10 mouse cellular contexts compared by ENCODE assay signal in the genomic region with DNA sequence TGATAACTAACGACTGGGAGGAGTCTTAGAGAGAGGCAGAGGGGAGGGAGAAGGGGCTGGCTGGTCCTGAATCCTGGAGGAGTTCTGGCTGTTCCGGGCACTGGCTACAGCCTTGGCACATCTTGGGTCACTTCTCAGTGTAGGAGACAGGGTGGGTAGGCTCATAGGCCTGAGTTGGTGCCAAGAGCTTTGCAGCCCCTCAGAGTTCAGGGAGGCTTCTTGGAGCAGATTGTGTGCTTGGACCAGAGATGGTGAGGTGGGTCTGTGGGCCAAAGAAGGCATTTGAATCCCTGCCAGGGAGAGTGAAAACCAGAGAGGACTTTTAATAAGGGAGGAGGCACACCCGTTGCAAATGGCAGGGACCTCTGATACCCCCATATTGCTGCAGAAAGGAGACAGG. TPM values are rescaled to one million over a fixed set of nuclear protein-coding genes. Genes with fewer than 3 reads are reported as not detected.
A peak's percentile ranks its signal among the peaks of the same experiment; 100 is the strongest.
DNase-seq lines count a peak whose midpoint lies in the region; ATAC-seq and TF ChIP-seq lines count a peak whose summit lies in the region.
"Had no signal": no experiment of that assay in that cellular context is flagged by ENCODE, and none has a peak within 500 bp of the region (broad histone marks: within the 10 kb centered on the region; RNA-seq: fewer than 3 reads in every experiment).

No protein-coding gene starts in this region.

- H3K9me3 ChIP-seq in heart, embryonic 10.5 days, result no peaks in the 10 kb centered on the region
- H3K9me3 ChIP-seq in embryonic facial prominence, embryonic 11.5 days (replicated peaks; ENCODE audit: control insufficient read depth, low read length), result no peaks in the 10 kb centered on the region
- 0 out of 2 replicates have a peak, but pooled peaks cover 3% of the 10 kb centered on the region for H3K9me3 ChIP-seq in heart, postnatal 0 days (replicated peaks; ENCODE audit: control insufficient read depth, low read length)
- H3K9me3 ChIP-seq in midbrain, embryonic 14.5 days (ENCODE audit: control insufficient read depth, low read length), result no peaks in the 10 kb centered on the region
- H3K9me3 ChIP-seq: liver, embryonic 15.5 days had no signal

- H3K27ac ChIP-seq in heart, embryonic 10.5 days, result peak overlapping the region; percentile 95
- peak overlapping the region; percentile 80 for H3K27ac ChIP-seq in embryonic facial prominence, embryonic 11.5 days (replicated peaks; ENCODE audit: low read depth, low read length)
- no peak overlapping the region for H3K27ac ChIP-seq in heart, postnatal 0 days (ENCODE audit: low read depth)
- H3K27ac ChIP-seq in midbrain, embryonic 14.5 days (replicated peaks; ENCODE audit: low read depth, low read length), result peak overlapping the region; percentile 60; the same call in 1 of the 2 replicates
- H3K27ac ChIP-seq: liver, embryonic 15.5 days had no signal

- no peak for TF ChIP-seq CTCF in heart, postnatal 0 days (IDR thresholded peaks at IDR 0.05; ENCODE audit: low read depth)

- WGBS in heart, embryonic 10.5 days, result 6% methylated on average over 3 of the region's 3 CpGs
- WGBS in embryonic facial prominence, embryonic 11.5 days, result 3% methylated on average over 3 of the region's 3 CpGs
- 54% methylated on average over 3 of the region's 3 CpGs for WGBS in heart, postnatal 0 days
- 1% methylated on average over 3 of the region's 3 CpGs for WGBS in midbrain, embryonic 14.5 days

- H3K4me2 ChIP-seq in embryonic facial prominence, embryonic 11.5 days (ENCODE audit: low read depth, low read length), result peak overlapping the region; percentile 82
- H3K4me2 ChIP-seq in heart, postnatal 0 days (ENCODE audit: low read depth, low read length), result peak overlapping the region; percentile 90
- H3K4me2 ChIP-seq in midbrain, embryonic 14.5 days (ENCODE audit: low read length), result peak overlapping the region; percentile 85

- DNase-seq in heart, embryonic 10.5 days (ENCODE audit: low spot score), result no peak
- no peak for DNase-seq in heart, postnatal 4 days
- DNase-seq in embryonic facial prominence, embryonic 11.5 days (ENCODE audit: low spot score), result peak; percentile 25
- no peak for DNase-seq in heart, postnatal 0 days (ENCODE audit: low spot score)
- no peak for DNase-seq in midbrain, embryonic 14.5 days
- DNase-seq in testis, postnatal 10 days (ENCODE audit: low spot score), result no peak
- no peak for DNase-seq in thymus, postnatal 36 days

- TF ChIP-seq EP300 in heart, postnatal 0 days (IDR thresholded peaks at IDR 0.05; ENCODE audit: low read depth), result no peak

- peak overlapping the region; percentile 97 for H3K9ac ChIP-seq in embryonic facial prominence, embryonic 11.5 days (replicated peaks; ENCODE audit: low read length)
- H3K9ac ChIP-seq in heart, postnatal 0 days (replicated peaks; ENCODE audit: low read depth, low read length), result no peak overlapping the region
- H3K9ac ChIP-seq in midbrain, embryonic 14.5 days (replicated peaks; ENCODE audit: low read length), result 0 out of 2 replicates have a peak overlapping the region, but pooled peaks have one; percentile 6
- H3K9ac ChIP-seq: liver, embryonic 15.5 days had no signal

- H3K4me3 ChIP-seq in heart, embryonic 10.5 days, result peak overlapping the region; percentile 85
- peak overlapping the region; percentile 71 for H3K4me3 ChIP-seq in embryonic facial prominence, embryonic 11.5 days (ENCODE audit: low read depth, low read length)
- H3K4me3 ChIP-seq in heart, postnatal 0 days (ENCODE audit: low read depth, low read length), result peak overlapping the region; percentile 51; the same call in 1 of the 2 replicates
- 0 out of 2 replicates have a peak overlapping the region, but pooled peaks have one; percentile 5 for H3K4me3 ChIP-seq in midbrain, embryonic 14.5 days (replicated peaks; ENCODE audit: low read depth, low read length)
- H3K4me3 ChIP-seq: erythroblast, embryonic 14.5 days had no signal

- H3K36me3 ChIP-seq in heart, embryonic 10.5 days, result peaks cover 32% of the 10 kb centered on the region
- H3K36me3 ChIP-seq in embryonic facial prominence, embryonic 11.5 days (replicated peaks; ENCODE audit: control insufficient read depth, insufficient read depth, low read depth, low read length), result peaks cover 6% of the 10 kb centered on the region; the same call in 1 of the 2 replicates
- H3K36me3 ChIP-seq in heart, postnatal 0 days (replicated peaks; ENCODE audit: control insufficient read depth, insufficient read depth, low read length), result no peaks in the 10 kb centered on the region
- H3K36me3 ChIP-seq in midbrain, embryonic 14.5 days (ENCODE audit: control insufficient read depth, insufficient read depth, low read length), result no peaks in the 10 kb centered on the region
- H3K36me3 ChIP-seq: liver, embryonic 15.5 days had no signal

- peaks cover 44% of the 10 kb centered on the region for H3K4me1 ChIP-seq in heart, embryonic 10.5 days
- H3K4me1 ChIP-seq in embryonic facial prominence, embryonic 11.5 days (ENCODE audit: control insufficient read depth, insufficient read depth, low read length), result no peaks in the 10 kb centered on the region; the same call in 1 of the 2 replicates
- peaks cover 7% of the 10 kb centered on the region; the same call in 1 of the 2 replicates for H3K4me1 ChIP-seq in heart, postnatal 0 days (ENCODE audit: control insufficient read depth, insufficient read depth)
- peaks cover 26% of the 10 kb centered on the region for H3K4me1 ChIP-seq in midbrain, embryonic 14.5 days (ENCODE audit: control insufficient read depth, insufficient read depth, low read length)

- ATAC-seq in embryonic facial prominence, embryonic 11.5 days (replicated peaks; ENCODE audit: insufficient number of reproducible peaks, low FRiP score, low TSS enrichment, low read depth), result no peak
- ATAC-seq in heart, postnatal 0 days (ENCODE audit: insufficient read depth, low read depth), result no peak
- no peak for ATAC-seq in midbrain, embryonic 14.5 days (ENCODE audit: low FRiP score, low TSS enrichment)
- ATAC-seq in activated CD4-positive, CD25-positive, alpha-beta regulatory T cell, adult 4 months, result no peak

- H3K27me3 ChIP-seq in heart, embryonic 10.5 days (ENCODE audit: insufficient read depth, poor library complexity, severe bottlenecking), result peaks cover 30% of the 10 kb centered on the region; the same call in 1 of the 2 replicates
- no peaks in the 10 kb centered on the region for H3K27me3 ChIP-seq in embryonic facial prominence, embryonic 11.5 days (ENCODE audit: control insufficient read depth, insufficient read depth, low read length)
- peaks cover 30% of the 10 kb centered on the region for H3K27me3 ChIP-seq in heart, postnatal 0 days (ENCODE audit: control insufficient read depth, insufficient read depth, low read length)
- H3K27me3 ChIP-seq in midbrain, embryonic 14.5 days (ENCODE audit: control insufficient read depth, insufficient read depth, low read length), result no peaks in the 10 kb centered on the region; the same call in 1 of the 2 replicates

RNA-seq across cellular contexts. Expression of gene Fbln1, which starts 1.3 kb away (rescaled TPM):
- 146 and 177 TPM in 2 replicates for polyA plus RNA-seq in heart, embryonic 10.5 days (2016; fragmentation: Nextera tagmentation; extraction: Ambion mirVana)
- total RNA-seq in heart, postnatal 4 days (2021), result 10 to 100 TPM; 69.2 to 71.4 TPM
- 200 and 208 TPM in 2 replicates for polyA plus RNA-seq in embryonic facial prominence, embryonic 11.5 days (2014; fragmentation: Nextera tagmentation; extraction: Ambion mirVana)
- 81.1 and 85.9 TPM in 2 replicates for total RNA-seq in heart, postnatal 0 days (2014; rRNA removed; ENCODE audit: low replicate concordance)
- 52.9 and 62.6 TPM in 2 replicates for polyA plus RNA-seq in heart, postnatal 0 days (2015; fragmentation: Nextera tagmentation; extraction: Ambion mirVana)
- polyA plus RNA-seq in midbrain, embryonic 14.5 days (2014; fragmentation: Nextera tagmentation; extraction: Ambion mirVana), result 16.7 and 37.0 TPM in 2 replicates
- polyA plus RNA-seq in activated CD4-positive, CD25-positive, alpha-beta regulatory T cell, adult 4 months (2017; shearing (Covaris generic)), result under 1 TPM; 0.13 to 0.29 TPM
- polyA plus RNA-seq: erythroblast, embryonic 14.5 days had no signal

Comparison
In these comparisons a context has a peak if more than half of its experiments do, and no peak if none do; other contexts are left out.
1. H3K4me3 ChIP-seq: peak in every context shown above with its lines; median percentile 85 in heart, embryonic 10.5 days; 71 in embryonic facial prominence, embryonic 11.5 days; 51 in heart, postnatal 0 days; 5 in midbrain, embryonic 14.5 days.
2. RNA of gene Fbln1, which starts 1.3 kb away (polyA plus RNA-seq): 200 to 208 TPM in embryonic facial prominence, embryonic 11.5 days, 146 to 177 TPM in heart, embryonic 10.5 days, 52.9 to 62.6 TPM in heart, postnatal 0 days and 16.7 to 37.0 TPM in midbrain, embryonic 14.5 days; 0.13 to 0.29 TPM in activated CD4-positive, CD25-positive, alpha-beta regulatory T cell, adult 4 months; every median in the first group is over 10 times any median in the second.
3. Peak in every context shown above with its lines, with median percentiles within 50 percentile points of each other: H3K4me2 ChIP-seq.